Mouse (Mus musculus) macrophage (primary cell): ENCODE data around the gene Papss1. TPM values are rescaled to one million over a fixed set of nuclear protein-coding genes. Genes with fewer than 3 reads are reported as not detected.
"Not testable (repeated sequence)": the region's sequence is repeated elsewhere in the genome, so short reads cannot be mapped to it uniquely, and the experiment has no call there.

Experiments used
- H3K27ac ChIP-seq: fragments of 350-480 bp; formaldehyde crosslinking; 2 replicates; pipeline ENCODE4 v1.9.0; 2021
- H3K36me3 ChIP-seq: fragments of 350-480 bp; formaldehyde crosslinking; 2 replicates; pipeline ENCODE4 v1.9.0; 2021; ENCODE audit errors: inconsistent target
- H3K4me3 ChIP-seq: fragments of 350-480 bp; formaldehyde crosslinking; 2 replicates; pipeline ENCODE4 v1.9.0; 2021; ENCODE audit errors: inconsistent target
- H3K79me2 ChIP-seq: fragments of 350-480 bp; formaldehyde crosslinking; 2 replicates; pipeline ENCODE4 v1.9.0; 2021; ENCODE audit errors: inconsistent target
- WGBS: methylation state at CpG from one replicate; pipeline ENCODE4 v1.1.7; 2026; ENCODE audit warnings: inconsistent platforms; ENCODE audit not compliant: missing documents; 5-methylcytosine and 5-hydroxymethylcytosine counted together
- polyA plus RNA-seq: library from polyadenylated mRNA; stranded (reverse); fragments of 250-400 nt; gene quantifications from 3 replicates; pipeline ENCODE4 v1.2.4, GENCODE M21; 2018; ENCODE audit warnings: inconsistent platforms
- total RNA-seq, 78 experiments: library from RNA; depleted of rRNA; stranded (reverse); fragments of 250-400 nt; gene quantifications; 1 replicate in 9 of 78; 2 replicates in 24 of 78; 3 replicates in 43 of 78; 4 replicates in 2 of 78; pipeline ENCODE4 v1.2.4; 2018; ENCODE audit warnings: inconsistent platforms in 56 of 78

Gene Papss1
- 10 to 100 TPM in 7 of 26 experiments, 1 to 10 TPM in 19; 1.2 to 15.7 (median 7.7) TPM for total RNA-seq (2018; cell fraction: chromatin; rRNA removed)
- total RNA-seq (2018; cell fraction: cytosol; rRNA removed), result 10 to 100 TPM; 13.0 to 26.4 (median 18.2) TPM
- total RNA-seq (2018; cell fraction: nucleus; rRNA removed), result 10 to 100 TPM in 14 of 26 experiments, 1 to 10 TPM in 12; 4.7 to 15.4 (median 10.7) TPM
- polyA plus RNA-seq, result 19.6 to 29.1 TPM (median 22.2 TPM) in 3 replicates

- no peaks in the 10 kb centered on the region for H3K36me3 ChIP-seq
These were observed at the start of gene Papss1 for GRCm38 (mm10) chr3:131564430-131565256. TSS of gene Papss1 (plus strand) at chr3:131564768.

GRCm38 (mm10) chr3:131516332-131516999 lies 48.1 kb upstream of the Papss1 start:
- Histone ChIP-seq H3K4me3 (no peak overlapping the region), H3K79me2 (no peaks in the 10 kb centered on the region), H3K27ac (no peak overlapping the region), H3K36me3 (no peaks in the 10 kb centered on the region)
- WGBS, result 94% methylated on average over 7 of the region's 7 CpGs

More at GRCm38 (mm10) chr3:131564430-131565256, at the start of gene Papss1:
- peak within 1 kb of the TSS; percentile 48 for H3K4me3 ChIP-seq
- H3K79me2 ChIP-seq, result peaks cover 20% of the 10 kb centered on the region
- WGBS, result under 1% methylated on average over 72 of the region's 73 CpGs
- peak within 1 kb of the TSS; percentile 29; the same call in 1 of the 2 replicates for H3K27ac ChIP-seq

GRCm38 (mm10) chr3:131517756-131518155 lies 46.8 kb upstream of the Papss1 start:
- H3K27ac ChIP-seq, result no peak overlapping the region
- H3K4me3 ChIP-seq, result no peak overlapping the region
- no peaks in the 10 kb centered on the region for H3K36me3 ChIP-seq
- 89% methylated on average over 6 of the region's 6 CpGs for WGBS
- H3K79me2 ChIP-seq, result no peaks in the 10 kb centered on the region

GRCm38 (mm10) chr3:131521206-131521605 lies 43.4 kb upstream of the Papss1 start:
- WGBS, result 72% methylated on average over 4 of the region's 4 CpGs
- no peaks in the 10 kb centered on the region for H3K79me2 ChIP-seq
- no peaks in the 10 kb centered on the region for H3K36me3 ChIP-seq
- no peak overlapping the region for H3K27ac ChIP-seq
- H3K4me3 ChIP-seq, result no peak overlapping the region

- Histone ChIP-seq H3K27ac (no peak overlapping the region), H3K36me3 (no peaks in the 10 kb centered on the region), H3K4me3 (no peak overlapping the region), H3K79me2 (no peaks in the 10 kb centered on the region)
- 31% methylated on average over 7 of the region's 7 CpGs for WGBS
These were observed 42.3 kb upstream of the Papss1 start for GRCm38 (mm10) chr3:131522243-131522642.

GRCm38 (mm10) chr3:131523749-131524148 lies 40.8 kb upstream of the Papss1 start:
- WGBS, result 91% methylated on average over 9 of the region's 9 CpGs
- no peak overlapping the region for H3K4me3 ChIP-seq
- H3K36me3 ChIP-seq, result no peaks in the 10 kb centered on the region
- no peaks in the 10 kb centered on the region for H3K79me2 ChIP-seq
- H3K27ac ChIP-seq, result no peak overlapping the region

GRCm38 (mm10) chr3:131524210-131524609 lies 40.4 kb upstream of the Papss1 start:
- H3K27ac ChIP-seq, result no peak overlapping the region
- H3K36me3 ChIP-seq, result no peaks in the 10 kb centered on the region
- 50% methylated on average over 4 of the region's 5 CpGs for WGBS
- no peaks in the 10 kb centered on the region for H3K79me2 ChIP-seq
- H3K4me3 ChIP-seq, result no peak overlapping the region

- no peak overlapping the region for H3K4me3 ChIP-seq
- 30% methylated on average over 11 of the region's 11 CpGs for WGBS
- no peaks in the 10 kb centered on the region for H3K36me3 ChIP-seq
- H3K27ac ChIP-seq, result no peak overlapping the region
- no peaks in the 10 kb centered on the region for H3K79me2 ChIP-seq
These were observed 39.8 kb upstream of the Papss1 start for GRCm38 (mm10) chr3:131524779-131525178.

GRCm38 (mm10) chr3:131525229-131525628 lies 39.3 kb upstream of the Papss1 start:
- WGBS, result 90% methylated on average over 3 of the region's 3 CpGs
- H3K27ac ChIP-seq, result no peak overlapping the region
- no peak overlapping the region for H3K4me3 ChIP-seq
- no peaks in the 10 kb centered on the region for H3K36me3 ChIP-seq
- H3K79me2 ChIP-seq, result no peaks in the 10 kb centered on the region

GRCm38 (mm10) chr3:131541244-131541942 lies 23.2 kb upstream of the Papss1 start:
- Histone ChIP-seq H3K36me3 (no peaks in the 10 kb centered on the region), H3K79me2 (no peaks in the 10 kb centered on the region), H3K27ac (no peak overlapping the region), H3K4me3 (no peak overlapping the region)
- over 99% methylated on average over 13 of the region's 13 CpGs for WGBS

- 96% methylated on average over 5 of the region's 17 CpGs for WGBS
- H3K4me3 ChIP-seq, H3K36me3 ChIP-seq, H3K27ac ChIP-seq, H3K79me2 ChIP-seq: not testable (repeated sequence)
These were observed 17.0 kb upstream of the Papss1 start for GRCm38 (mm10) chr3:131547562-131547961.

- Histone ChIP-seq H3K4me3 (no peak overlapping the region), H3K36me3 (no peaks in the 10 kb centered on the region), H3K79me2 (no peaks in the 10 kb centered on the region), H3K27ac (no peak overlapping the region)
- 85% methylated on average over 4 of the region's 4 CpGs for WGBS
These were observed 14.5 kb upstream of the Papss1 start for GRCm38 (mm10) chr3:131550046-131550445.

- H3K36me3 ChIP-seq, result no peaks in the 10 kb centered on the region
- H3K27ac ChIP-seq, result no peak overlapping the region
- no peak overlapping the region for H3K4me3 ChIP-seq
- H3K79me2 ChIP-seq, result no peaks in the 10 kb centered on the region
- WGBS, result 45% methylated on average over 9 of the region's 9 CpGs
These were observed 12.0 kb upstream of the Papss1 start for GRCm38 (mm10) chr3:131552349-131553254.

- H3K36me3 ChIP-seq, result no peaks in the 10 kb centered on the region
- no peak overlapping the region for H3K4me3 ChIP-seq
- H3K27ac ChIP-seq, result no peak overlapping the region
- no peaks in the 10 kb centered on the region for H3K79me2 ChIP-seq
These were observed 8.8 kb upstream of the Papss1 start for GRCm38 (mm10) chr3:131555771-131556170.
